Mouse (Mus musculus) kidney, postnatal 14 days (tissue): Measurements from ENCODE around the gene Castor1.
"Not testable (repeated sequence)": the region's sequence is repeated elsewhere in the genome, so short reads cannot be mapped to it uniquely, and the experiment has no call there.

Experiments used
- DNase-seq: peaks from one replicate; pipeline ENCODE4 v3.0.0; 2022; ENCODE audit warnings: mixed read lengths

Gene Castor1

DNA sequence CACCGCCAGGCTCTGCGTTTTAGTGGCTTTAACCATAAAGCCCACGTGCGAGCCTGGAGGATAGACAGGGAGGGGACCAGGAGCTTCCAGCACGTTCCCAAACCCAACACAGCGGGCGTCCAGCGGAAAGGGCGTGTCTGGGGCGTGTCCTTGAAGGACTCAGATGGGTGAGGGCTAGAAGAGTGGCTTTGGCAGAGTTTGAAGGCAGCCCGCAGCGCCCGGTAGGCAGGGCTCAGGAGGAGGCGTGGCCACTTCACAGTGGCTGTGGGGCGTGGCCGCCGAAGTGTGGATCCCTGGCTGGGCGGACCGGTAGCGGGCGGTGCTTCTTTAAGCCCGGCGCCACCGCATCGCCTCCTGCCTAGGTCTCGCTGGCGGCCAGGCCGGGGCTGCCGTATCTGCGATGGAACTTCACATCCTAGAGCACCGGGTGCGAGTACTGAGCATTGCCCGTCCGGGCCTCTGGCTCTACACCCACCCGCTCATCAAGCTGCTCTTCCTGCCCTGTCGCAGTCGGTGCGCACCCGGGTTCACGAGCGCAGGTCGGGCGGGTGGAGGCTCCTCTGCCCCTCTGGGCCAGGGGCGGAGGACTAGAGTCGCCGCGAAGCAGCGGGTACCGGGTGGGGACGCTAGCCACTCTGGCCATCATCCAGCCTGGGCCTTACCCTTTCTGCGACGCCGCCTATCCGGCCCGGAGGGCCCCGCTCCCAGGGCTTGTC lies at the start of gene Castor1:
Castor1 (plus strand) TSS at position 312 of the 716 bp plus-strand sequence.
- peak; percentile 97 for DNase-seq

DNA sequence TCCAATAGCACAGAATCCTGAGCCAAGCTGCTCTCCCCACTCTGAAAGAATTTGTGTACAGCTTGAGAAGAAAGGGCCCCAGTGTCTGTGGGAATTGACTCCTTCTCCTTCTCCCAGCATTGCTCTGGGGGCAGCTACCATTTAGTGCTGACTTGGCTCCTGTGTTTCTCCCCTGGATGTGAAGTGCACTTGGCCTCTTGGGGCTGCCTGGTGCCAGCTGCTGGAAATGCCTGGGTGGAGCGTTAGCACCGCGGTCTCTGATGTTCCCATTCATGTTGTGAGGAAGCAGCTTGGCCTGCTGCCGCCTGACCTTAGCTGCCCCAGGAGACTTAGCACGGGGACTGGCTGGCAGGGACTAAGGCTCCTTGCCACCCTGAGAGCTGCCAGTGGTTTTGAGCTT lies 43.4 kb upstream of the Castor1 start:
- DNase-seq = peak; percentile 36

DNA sequence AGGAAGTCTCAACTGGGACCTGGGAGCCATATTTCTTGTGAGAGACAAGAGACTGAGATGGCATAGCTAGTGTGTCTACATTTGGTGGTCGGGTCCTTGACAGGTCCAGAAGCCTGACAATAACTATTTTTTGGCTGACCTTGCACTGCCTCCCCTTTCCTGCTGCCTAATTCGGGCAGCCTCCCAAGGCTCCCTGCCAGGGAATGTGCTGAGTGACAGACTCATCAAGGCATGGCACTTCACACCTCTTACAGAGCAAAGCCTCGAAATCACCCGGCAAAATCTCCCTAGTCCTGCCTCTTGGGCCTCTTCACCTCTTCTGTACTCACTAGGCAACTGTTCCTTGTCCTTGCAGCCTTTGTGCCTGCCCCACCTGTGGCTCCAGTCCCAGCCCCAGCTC lies 40.3 kb upstream of the Castor1 start:
- no peak for DNase-seq

- DNase-seq = no peak
These were observed 36.0 kb upstream of the Castor1 start for GRCm38 (mm10) chr11:4182061-4182460.

- DNase-seq = no peak
These were observed 34.5 kb upstream of the Castor1 start for GRCm38 (mm10) chr11:4183511-4183910.

DNA sequence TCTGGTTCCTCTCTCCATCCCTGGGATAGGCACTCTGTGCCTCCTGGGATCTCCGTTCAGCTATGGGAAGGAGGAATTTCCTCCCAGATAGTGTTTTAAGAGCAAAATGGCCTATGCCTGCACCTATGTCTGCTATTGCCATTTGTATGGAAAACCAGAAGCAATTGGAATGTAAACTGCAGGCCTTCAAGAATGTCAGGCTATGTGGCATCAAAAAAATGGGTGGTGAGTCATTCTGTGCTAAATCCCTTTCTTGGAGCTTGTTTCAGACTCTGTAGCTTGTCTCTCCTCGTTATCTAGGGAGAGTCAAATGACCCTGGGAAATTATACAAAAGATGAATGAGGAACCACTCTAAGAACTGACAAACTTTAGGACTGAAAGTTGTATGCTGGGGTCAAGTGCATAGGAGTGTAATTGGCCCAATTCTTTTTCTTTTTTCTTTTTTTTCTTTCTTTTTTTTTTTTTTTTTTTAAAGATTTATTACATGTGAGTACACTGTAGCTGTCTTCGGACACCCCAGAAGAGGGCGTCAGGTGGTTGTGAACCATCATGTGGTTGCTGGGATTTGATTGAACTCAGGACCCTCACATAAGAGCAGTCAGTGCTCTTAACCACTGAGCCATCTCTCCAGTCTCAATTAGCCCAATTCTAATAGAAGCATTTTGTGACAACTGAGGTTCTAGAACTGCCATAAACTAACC lies 33.6 kb upstream of the Castor1 start:
- DNase-seq = no peak

DNA sequence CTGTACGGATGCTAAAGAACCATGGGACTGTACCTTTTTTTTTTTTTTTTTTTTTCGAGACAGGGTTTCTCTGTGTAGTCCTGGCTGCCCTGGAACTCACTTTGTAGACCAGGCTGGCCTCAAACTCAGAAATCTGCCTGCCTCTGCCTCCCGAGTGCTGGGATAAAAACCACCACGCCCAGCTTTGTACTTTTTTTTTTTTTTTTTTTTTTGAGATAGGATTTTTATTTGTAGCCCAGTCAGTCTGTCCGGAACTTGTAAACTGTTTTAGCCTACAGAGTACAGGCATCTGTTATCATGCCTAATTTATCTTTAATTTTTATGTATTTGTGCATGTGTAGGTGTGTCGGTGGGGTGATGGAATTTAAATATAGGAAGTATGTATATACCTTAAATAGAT lies 32.5 kb upstream of the Castor1 start:
- DNase-seq = not testable (repeated sequence)

- DNase-seq = peak; percentile 99
These were observed 31.3 kb upstream of the Castor1 start, which contains the start of gene Tbc1d10a for GRCm38 (mm10) chr11:4186486-4187317. TSS of gene Tbc1d10a (plus strand) at chr11:4186789.

GRCm38 (mm10) chr11:4187318-4187700 lies 30.7 kb upstream of the Castor1 start:
- DNase-seq = no peak

DNA sequence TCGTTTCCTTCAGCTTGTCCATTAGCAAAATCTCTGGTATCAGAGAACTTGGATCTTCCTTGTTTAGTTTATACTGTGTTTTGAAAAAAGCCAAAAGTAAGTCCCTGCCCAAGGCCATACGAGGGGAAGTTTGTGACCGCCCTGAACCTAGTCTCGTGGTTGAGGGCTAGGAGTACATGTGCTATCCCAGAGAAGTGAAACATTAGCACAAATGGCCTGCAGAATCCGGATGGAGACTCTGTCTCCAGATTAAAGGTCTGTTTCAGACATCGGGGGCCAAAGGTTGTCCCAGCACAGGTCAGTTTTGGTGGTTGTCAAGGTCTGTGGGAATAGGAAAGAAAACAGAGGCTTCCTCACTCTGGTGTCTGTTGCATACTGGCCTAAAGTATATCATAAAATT lies 28.8 kb upstream of the Castor1 start:
- peak; percentile 81 for DNase-seq

- no peak for DNase-seq
These were observed 27.3 kb upstream of the Castor1 start for GRCm38 (mm10) chr11:4190677-4191076.

- DNase-seq = no peak
These were observed 25.3 kb upstream of the Castor1 start for GRCm38 (mm10) chr11:4192757-4193156.

GRCm38 (mm10) chr11:4193420-4193819 lies 24.6 kb upstream of the Castor1 start:
- DNase-seq = no peak

GRCm38 (mm10) chr11:4195597-4196031 lies 22.4 kb upstream of the Castor1 start:
- no peak for DNase-seq

DNA sequence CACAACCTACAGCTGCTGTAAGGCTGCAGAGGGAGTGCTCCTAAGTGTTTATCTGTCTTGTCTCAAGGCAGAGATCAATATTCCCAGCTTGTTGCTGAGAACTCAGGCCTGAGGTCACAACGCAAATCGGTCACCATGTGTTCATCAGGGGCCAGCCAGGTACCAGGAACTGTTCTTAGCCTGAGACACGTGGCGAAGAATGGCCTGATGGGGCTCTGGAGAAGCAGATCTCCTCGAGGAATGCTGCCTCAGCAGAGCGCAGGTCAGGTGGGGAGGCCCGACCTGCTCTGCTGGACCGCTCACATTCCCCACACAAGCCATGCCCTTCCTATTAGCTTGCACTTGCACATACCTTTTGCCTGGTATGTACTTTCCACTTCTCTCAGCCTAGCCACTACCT lies 21.4 kb upstream of the Castor1 start:
- peak; percentile 85 for DNase-seq

GRCm38 (mm10) chr11:4197691-4198090 lies 20.3 kb upstream of the Castor1 start:
- peak; percentile 89 for DNase-seq

DNA sequence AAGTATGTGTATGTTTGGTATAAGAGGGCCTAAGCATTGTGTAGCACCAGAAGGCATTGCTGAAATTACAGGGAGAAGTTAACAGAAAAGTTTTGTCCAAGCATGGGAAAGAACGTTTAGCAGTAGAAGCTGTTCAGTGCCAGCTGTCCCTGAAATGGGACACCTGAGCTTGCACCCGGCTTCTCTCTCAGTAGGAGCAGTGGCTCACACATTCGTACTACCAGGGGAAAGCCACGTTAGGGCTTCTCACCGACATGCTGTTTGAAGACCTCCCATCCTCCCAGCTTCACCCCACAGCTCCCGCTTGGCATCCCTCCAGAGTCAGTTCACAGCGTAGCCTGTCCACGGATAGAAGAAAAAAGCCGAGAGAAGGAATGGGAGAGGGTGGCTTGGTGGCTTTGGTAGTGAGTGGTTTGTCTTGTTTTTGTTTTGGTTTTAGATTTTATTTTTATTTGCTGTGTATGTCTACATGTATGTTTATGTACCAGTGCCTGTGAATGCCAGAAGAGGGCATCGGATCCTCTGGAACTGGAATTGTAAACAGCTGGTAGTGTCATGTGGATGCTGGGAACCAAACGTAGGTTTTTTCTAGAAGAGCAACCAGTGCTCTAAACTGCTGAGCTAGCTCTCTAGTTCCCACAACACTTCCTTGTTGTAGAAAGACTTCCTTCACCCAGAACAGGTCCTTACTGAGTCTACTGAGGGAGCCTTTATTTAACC lies 15.9 kb upstream of the Castor1 start:
- DNase-seq = peak; percentile 50

DNA sequence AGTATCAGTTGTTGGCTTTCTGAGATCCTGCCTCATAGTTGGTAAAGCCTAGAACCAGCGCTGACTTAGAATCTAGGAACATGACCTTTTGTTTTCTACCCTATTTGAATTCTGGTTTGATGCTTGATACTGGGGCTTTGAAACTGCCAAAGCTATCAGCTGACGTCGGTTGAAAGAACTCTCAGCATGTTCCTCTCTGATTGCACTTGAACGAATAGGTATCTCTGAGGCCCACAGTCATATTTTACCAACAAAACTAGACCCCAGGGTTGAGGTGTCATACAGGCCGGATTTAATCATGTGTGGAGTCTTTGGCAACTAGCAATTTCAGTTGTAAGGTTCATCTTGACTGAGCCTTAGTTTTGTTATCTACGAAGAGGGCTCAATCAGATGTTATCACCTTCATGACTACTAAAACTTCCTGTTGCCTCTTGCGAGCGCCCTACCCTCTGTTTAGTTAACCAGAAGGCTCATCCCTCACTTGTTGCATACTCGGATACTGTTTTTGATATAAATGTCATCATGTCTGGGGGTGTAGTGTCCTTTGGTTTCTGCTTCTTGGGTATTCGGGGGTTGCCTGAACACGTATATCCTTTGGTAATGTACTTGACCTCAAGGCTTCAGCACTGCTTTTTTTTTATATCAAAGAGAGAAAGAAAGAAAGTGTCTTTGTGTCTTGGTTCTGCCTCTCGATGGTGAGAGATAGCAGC lies 14.9 kb upstream of the Castor1 start:
- no peak for DNase-seq

GRCm38 (mm10) chr11:4203705-4204074 lies 14.3 kb upstream of the Castor1 start:
- DNase-seq = peak; percentile 86

GRCm38 (mm10) chr11:4205097-4205655 lies 12.8 kb upstream of the Castor1 start:
- DNase-seq = no peak

- no peak for DNase-seq
These were observed 12.1 kb upstream of the Castor1 start for GRCm38 (mm10) chr11:4205951-4206350.

DNA sequence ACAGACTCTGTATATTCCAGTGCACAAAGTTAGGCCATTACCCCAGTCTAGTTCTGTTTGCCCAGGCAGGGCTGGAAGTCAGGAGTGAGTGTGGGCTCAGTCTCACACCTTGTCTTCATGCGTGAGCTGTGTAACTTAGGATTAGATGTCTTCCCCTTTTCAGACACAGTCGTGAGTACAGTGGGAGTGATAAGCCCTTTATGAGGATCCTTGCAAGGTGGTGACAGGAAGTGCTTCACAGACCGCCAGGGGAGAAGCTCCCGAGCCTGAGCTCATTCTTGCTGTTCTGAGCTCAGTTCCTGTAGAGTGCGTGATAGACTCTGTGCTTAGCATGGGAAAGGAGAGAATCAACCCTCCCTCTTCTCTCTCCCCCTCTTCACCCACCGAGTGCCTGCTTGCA lies 11.5 kb upstream of the Castor1 start:
- no peak for DNase-seq
